Mouse (Mus musculus): ENCODE results near the gene Adcy6.
A peak's percentile ranks its signal among the peaks of the same experiment; 100 is the strongest.

DNA sequence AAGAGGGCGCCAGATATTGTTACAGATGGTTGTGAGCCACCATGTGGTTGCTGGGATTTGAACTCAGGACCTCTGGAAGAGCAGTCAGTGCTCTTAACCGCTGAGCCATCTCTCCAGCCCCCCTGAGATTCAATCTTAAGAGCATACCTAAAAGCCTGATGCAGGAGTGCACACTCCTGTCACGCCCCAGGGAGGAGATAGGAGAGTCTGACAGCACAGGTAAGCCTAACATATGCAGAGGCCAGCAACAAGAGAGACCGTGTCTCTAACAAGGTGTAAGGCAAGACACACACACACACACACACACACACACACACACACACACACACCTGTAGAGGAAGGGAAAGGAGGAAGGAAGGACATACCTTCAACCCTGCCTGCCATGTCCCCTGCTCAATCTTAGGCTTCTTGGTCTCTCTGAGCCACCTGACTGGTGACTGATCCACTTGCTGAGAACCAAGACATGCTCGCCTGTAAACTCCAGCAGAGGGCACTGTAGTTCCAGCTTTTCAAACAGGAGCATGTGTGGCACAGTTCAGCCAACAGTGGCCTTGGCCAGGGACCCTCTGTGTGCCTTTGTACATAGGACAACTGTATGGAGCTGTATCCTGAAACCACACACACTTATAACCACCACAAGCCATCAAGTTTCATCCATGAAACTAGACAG lies 29.9 kb downstream of the Adcy6 start:
- TF ChIP-seq CHD2 (IDR thresholded peaks at IDR 0.05; ENCODE audit: low read depth, low read length) (no peak), HCFC1 (IDR thresholded peaks at IDR 0.05; ENCODE audit: borderline replicate concordance, insufficient read depth, low read length) (no peak), ZC3H11A (IDR thresholded peaks at IDR 0.05; ENCODE audit: borderline replicate concordance, low read depth, low read length) (peak; percentile 83), ZNF384 (IDR thresholded peaks at IDR 0.05; ENCODE audit: low read depth, low read length) (no peak), MAFK (IDR thresholded peaks at IDR 0.05; ENCODE audit: insufficient read depth, low read depth, low read length) (no peak)
